Mouse (Mus musculus): Measurements from ENCODE around the gene Olfr933. TPM values are rescaled to one million over a fixed set of nuclear protein-coding genes. Genes with fewer than 3 reads are reported as not detected.

Gene Olfr933
- not detected in 4 replicates for total RNA-seq (2023)

DNA sequence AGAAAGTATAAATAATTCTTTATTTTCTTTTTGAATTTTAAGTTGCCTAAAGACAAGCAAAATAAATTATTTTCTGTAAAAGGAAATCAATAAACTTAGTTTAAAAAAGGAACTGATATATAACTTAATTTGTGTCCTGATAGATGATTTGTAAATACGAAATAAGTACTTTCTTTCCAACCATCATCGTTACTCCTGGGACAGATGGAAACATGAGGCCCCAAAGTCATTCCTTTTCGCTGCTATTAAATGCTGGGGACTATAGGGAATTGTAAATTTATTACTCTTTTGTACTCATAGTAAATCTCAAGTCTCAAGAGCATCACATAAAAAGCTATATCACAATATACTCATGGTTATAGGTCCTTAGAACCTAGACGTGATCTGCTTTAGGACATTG lies at the start of gene Olfr933:
Gene Olfr933, plus strand, starts transcription at position 301 of the 400 bp plus-strand sequence.

GRCm38 (mm10) chr9:38929509-38929908 lies 42.6 kb upstream of the Olfr933 start, which contains the start of gene Olfr930:
TSS of gene Olfr930 (plus strand) at chr9:38929809.

DNA sequence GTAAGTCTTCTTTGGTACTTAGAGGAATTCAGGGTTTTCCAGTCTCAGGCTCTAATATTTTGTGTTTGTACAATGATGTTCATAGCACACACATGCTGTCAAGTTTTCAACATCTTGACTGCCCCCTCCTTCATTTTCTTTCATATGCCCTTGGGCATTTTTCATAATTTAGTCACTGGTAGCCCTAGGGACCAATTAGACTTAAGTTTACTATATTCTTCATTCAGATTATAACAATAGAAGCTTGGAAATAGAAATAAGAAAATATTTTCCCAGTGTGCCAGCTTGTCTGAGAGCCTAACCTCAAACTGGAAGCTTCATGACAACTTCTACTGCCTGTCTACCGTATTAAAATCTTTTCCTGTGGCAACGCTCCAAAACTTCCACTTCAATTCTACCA lies 16.1 kb downstream of the Olfr933 start, which contains the start of gene Olfr934:
Gene Olfr934, minus strand, starts transcription at position 101 of the 400 bp plus-strand sequence.

GRCm38 (mm10) chr9:38999583-38999982 lies 27.5 kb downstream of the Olfr933 start, which contains the start of gene Olfr935:
TSS of gene Olfr935 (minus strand) at chr9:38999683.

GRCm38 (mm10) chr9:39023277-39023676 lies 51.2 kb downstream of the Olfr933 start, which contains the start of gene Olfr146:
TSS of gene Olfr146 (minus strand) at chr9:39023377.

Other genes with a start within 250 kb of the Olfr933 start
- gene Olfr920, start 220.0 kb upstream of the Olfr933 start, total RNA-seq (2023) = 0.09 to 0.13 TPM (median 0.09 TPM) in 3 of 4 replicates, not detected in the other
- gene Olfr921, start 199.2 kb upstream of the Olfr933 start, total RNA-seq (2023) = not detected in 4 replicates
- not detected in 4 replicates for gene Olfr922, start 157.7 kb upstream of the Olfr933 start, total RNA-seq (2023)
- gene Olfr923, start 145.8 kb upstream of the Olfr933 start, total RNA-seq (2023) = not detected in 4 replicates
- not detected in 4 replicates for gene Olfr924, start 127.9 kb upstream of the Olfr933 start, total RNA-seq (2023)
- gene Olfr26, start 117.3 kb upstream of the Olfr933 start, total RNA-seq (2023) = not detected in 4 replicates
- gene Olfr926, start 95.2 kb upstream of the Olfr933 start, total RNA-seq (2023) = not detected in 4 replicates
- not detected in 4 replicates for gene Olfr930, start 42.5 kb upstream of the Olfr933 start, total RNA-seq (2023)
- gene Olfr934, start 16.0 kb downstream of the Olfr933 start, total RNA-seq (2023) = not detected in 4 replicates
- gene Olfr935, start 27.4 kb downstream of the Olfr933 start, total RNA-seq (2023) = not detected in 4 replicates
- not detected in 4 replicates for gene Olfr146, start 51.1 kb downstream of the Olfr933 start, total RNA-seq (2023)
- not detected in 4 replicates for gene Olfr937, start 92.6 kb downstream of the Olfr933 start, total RNA-seq (2023)
- gene Olfr938, start 106.6 kb downstream of the Olfr933 start, total RNA-seq (2023) = not detected in 4 replicates
- not detected in 4 replicates for gene Olfr27, start 155.8 kb downstream of the Olfr933 start, total RNA-seq (2023)
- not detected in 4 replicates for gene Olfr943, start 194.0 kb downstream of the Olfr933 start, total RNA-seq (2023)
- gene Olfr944, start 229.6 kb downstream of the Olfr933 start, total RNA-seq (2023) = not detected in 4 replicates